Mouse (Mus musculus) liver, embryonic 11.5 days (tissue): ENCODE measurements around the gene Gm4952. TPM values are rescaled to one million over a fixed set of nuclear protein-coding genes. Genes with fewer than 3 reads are reported as not detected.

Experiments used
- ATAC-seq: fragments of 200-750 bp; cut with Nextera tagmentation; replicated peaks from 2 replicates; pipeline ENCODE4 v1.8.0; 2017; ENCODE audit warnings: moderate number of reproducible peaks, mild to moderate bottlenecking, moderate TSS enrichment, moderate library complexity; ENCODE audit not compliant: low FRiP score
- DNase-seq: peaks from one replicate; pipeline ENCODE4 v3.0.0-alpha.2; 2017; ENCODE audit warnings: low spot score
- H3K27ac ChIP-seq: fragments of 300-500 bp; sonication (generic); 2 replicates; pipeline ENCODE4 v1.5.1; 2014; ENCODE audit warnings: mild to moderate bottlenecking, low read depth, low read length, control low read depth
- H3K27me3 ChIP-seq: fragments of 300-500 bp; sonication (generic); replicated peaks from 2 replicates; pipeline ENCODE4 v1.6.1; 2014; ENCODE audit warnings: low read length, mixed read lengths; ENCODE audit not compliant: control insufficient read depth, insufficient read depth
- H3K36me3 ChIP-seq: fragments of 300-500 bp; sonication (generic); 2 replicates; pipeline ENCODE4 v1.6.1; 2014; ENCODE audit warnings: mild to moderate bottlenecking, low read length, moderate library complexity, mixed read lengths; ENCODE audit not compliant: control insufficient read depth, insufficient read depth
- H3K4me1 ChIP-seq: fragments of 300-500 bp; sonication (generic); replicated peaks from 2 replicates; pipeline ENCODE4 v1.6.1; 2014; ENCODE audit warnings: low read length, mixed read lengths; ENCODE audit not compliant: control insufficient read depth, insufficient read depth
- H3K4me2 ChIP-seq: fragments of 300-500 bp; sonication (generic); 2 replicates; pipeline ENCODE4 v1.6.1; 2014; ENCODE audit warnings: mild to moderate bottlenecking, control low read depth, moderate library complexity
- H3K4me3 ChIP-seq: fragments of 300-500 bp; sonication (generic); 2 replicates; pipeline ENCODE4 v1.5.1; 2014; ENCODE audit warnings: low read depth, low read length, control low read depth
- H3K9ac ChIP-seq: fragments of 300-500 bp; sonication (generic); 2 replicates; pipeline ENCODE4 v1.6.1; 2014; ENCODE audit warnings: low read depth, low read length, control low read depth
- H3K9me3 ChIP-seq: fragments of 300-500 bp; sonication (generic); 2 replicates; pipeline ENCODE4 v1.6.1; 2016; ENCODE audit warnings: low read length, inconsistent platforms, mixed read lengths; ENCODE audit not compliant: control insufficient read depth
- WGBS: fragments of 180-500 bp; shearing (Covaris S2); extraction: QIAGEN DNeasy Blood & Tissue Kit; methylation state at CpG from one replicate; pipeline ENCODE4 v1.1.7; 2014; 5-methylcytosine and 5-hydroxymethylcytosine counted together
- polyA plus RNA-seq: library from polyadenylated mRNA; unstranded; fragments of >200 nt; fragmentation: Nextera tagmentation; extraction: Ambion mirVana; gene quantifications from 2 replicates; pipeline ENCODE4 v1.2.1, GENCODE M21; 2014

The Gm4952 gene
- polyA plus RNA-seq, 1 experiment from 2014 or later: 0.78 TPM

DNA sequence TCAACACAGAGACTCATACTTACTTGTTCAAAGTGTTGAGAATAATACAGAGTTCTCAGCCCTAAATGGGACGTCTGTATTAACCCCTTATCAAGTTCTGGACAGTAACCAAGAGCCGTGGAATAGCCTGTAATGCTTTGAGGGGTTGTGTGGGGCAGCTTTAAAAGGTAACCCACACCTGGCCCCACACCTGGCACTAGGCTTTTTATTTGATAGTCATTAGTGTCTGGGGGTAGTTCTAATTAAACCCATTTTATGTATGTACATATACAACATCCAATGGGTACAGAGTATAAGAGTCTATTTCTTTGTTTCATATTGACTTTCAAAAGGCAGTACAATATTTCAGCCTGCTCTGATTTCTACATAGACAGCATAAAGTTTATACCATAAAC is 4.6 kb upstream of the Gm4952 start:
- Histone ChIP-seq H3K4me3 (no peak overlapping the region; the same call in 1 of the 2 replicates), H3K9me3 (no peaks in the 10 kb centered on the region), H3K9ac (no peak overlapping the region), H3K4me2 (peak overlapping the region; percentile 84; the same call in 1 of the 2 replicates), H3K4me1 (no peaks in the 10 kb centered on the region), H3K27ac (no peak overlapping the region), H3K36me3 (no peaks in the 10 kb centered on the region), H3K27me3 (0 out of 2 replicates have a peak, but pooled peaks cover 3% of the 10 kb centered on the region)
- ATAC-seq (no peak), DNase-seq (no peak)
- WGBS: 54% methylated on average over 2 of the region's 2 CpGs

DNA sequence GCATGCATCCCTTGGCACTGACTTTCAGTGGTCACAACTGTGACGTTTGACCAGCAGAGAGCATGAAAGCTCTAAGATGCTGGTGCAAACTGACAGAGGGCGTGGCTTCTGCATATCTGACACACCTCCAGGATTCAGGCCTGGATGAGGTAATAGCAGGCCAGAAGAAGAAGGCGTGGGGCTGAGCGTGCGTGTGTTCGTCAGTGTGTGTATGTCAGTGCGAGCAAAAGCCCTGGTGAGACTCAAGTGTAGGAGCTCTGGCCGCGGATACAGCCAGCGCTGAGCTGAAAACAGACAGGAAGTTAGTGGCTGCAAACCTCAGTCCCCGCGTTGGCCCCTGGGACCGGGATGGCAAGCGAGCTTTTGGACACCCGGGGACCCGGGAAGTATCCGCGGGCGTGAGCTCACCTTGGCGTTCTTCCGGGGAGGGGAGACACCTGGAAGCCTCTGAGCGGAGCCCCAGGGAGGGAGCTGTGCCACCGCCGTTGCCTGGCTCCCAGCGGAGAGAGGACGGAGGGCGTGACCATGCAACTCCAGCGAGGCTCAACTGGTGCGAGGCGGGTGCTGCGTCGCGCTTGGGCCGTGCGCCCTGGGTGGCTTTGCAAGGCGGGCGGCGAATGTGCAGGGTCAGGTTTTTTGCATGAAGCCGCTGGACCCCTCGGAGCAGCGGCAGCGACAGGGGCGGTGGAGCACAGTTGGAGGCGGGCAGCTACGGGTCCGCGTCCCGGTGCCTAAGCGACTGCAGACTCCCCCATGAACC is 4.1 kb upstream of the Gm4952 start:
- no peak overlapping the region for H3K27ac ChIP-seq
- DNase-seq: peak; percentile 67
- H3K9me3 ChIP-seq: no peaks in the 10 kb centered on the region
- peak overlapping the region; percentile 44 for H3K9ac ChIP-seq
- no peaks in the 10 kb centered on the region for H3K36me3 ChIP-seq
- no peaks in the 10 kb centered on the region for H3K4me1 ChIP-seq
- peak; percentile 77 for ATAC-seq
- 0 out of 2 replicates have a peak, but pooled peaks cover 3% of the 10 kb centered on the region for H3K27me3 ChIP-seq
- under 1% methylated on average over 44 of the region's 49 CpGs for WGBS
- H3K4me2 ChIP-seq: peak overlapping the region; percentile 84
- peak overlapping the region; percentile 58 for H3K4me3 ChIP-seq

DNA sequence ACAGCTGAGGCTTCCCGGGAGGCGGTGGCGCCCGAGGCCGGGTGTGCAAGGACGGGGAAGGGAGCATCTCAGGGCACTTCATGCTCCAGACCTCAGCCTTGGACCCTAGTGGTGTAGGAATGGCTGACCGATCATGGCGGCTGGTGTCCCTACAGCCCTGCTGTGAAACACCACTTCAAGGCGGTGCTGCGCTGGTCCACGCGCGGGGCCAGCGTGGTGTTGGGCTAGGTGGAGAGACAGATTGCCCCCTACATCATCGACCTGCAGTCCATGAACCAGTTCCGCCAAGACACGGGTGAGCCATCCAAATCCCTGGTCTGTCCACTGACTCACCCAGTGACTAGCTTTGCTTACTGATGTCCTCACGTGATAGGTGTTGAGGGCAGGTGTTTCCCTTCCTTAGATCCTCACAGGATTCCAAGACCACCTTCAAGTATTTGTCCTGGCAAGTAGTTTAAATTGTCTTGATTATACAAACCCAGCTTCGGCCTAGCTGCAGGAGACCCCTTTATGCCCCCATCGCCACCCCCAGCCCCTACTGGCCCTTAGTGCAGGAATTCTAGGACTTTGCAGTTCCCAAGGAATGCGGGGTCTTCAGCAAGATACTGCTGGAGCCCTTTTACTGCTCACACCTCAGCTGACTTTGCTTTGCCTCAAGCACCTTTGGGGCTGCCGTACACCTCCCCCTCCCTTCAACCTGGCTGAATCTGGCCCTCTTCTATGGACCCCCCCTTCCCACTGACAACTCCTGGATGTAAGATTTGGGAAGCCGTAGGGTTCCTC is 3.3 kb upstream of the Gm4952 start:
- no peak for DNase-seq
- H3K27me3 ChIP-seq: 0 out of 2 replicates have a peak, but pooled peaks cover 3% of the 10 kb centered on the region
- WGBS: 20% methylated on average over 22 of the region's 23 CpGs

DNA sequence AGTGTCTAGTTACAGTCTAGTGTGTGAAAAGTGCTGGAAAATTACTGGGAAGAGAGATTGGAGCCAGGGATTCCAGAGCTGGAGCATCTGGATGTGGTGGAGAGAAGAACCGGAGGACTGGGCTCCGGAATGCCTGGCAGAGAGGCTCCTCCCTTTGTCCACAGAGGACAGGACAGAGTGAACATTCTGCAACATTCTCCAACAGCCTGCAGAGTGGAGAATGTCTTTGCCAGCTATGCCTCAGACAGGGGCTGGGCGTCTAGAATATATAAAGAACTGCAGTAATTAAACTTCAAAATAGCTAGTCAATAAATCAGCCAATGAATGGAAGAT is 2.7 kb upstream of the Gm4952 start:
- H3K9me3 ChIP-seq: no peaks in the 10 kb centered on the region
- H3K9ac ChIP-seq: no peak overlapping the region
- 0 out of 2 replicates have a peak, but pooled peaks cover 3% of the 10 kb centered on the region for H3K27me3 ChIP-seq
- DNase-seq: no peak
- ATAC-seq: no peak
- no peaks in the 10 kb centered on the region for H3K4me1 ChIP-seq
- no peak overlapping the region for H3K4me2 ChIP-seq
- H3K36me3 ChIP-seq: no peaks in the 10 kb centered on the region
- no peak overlapping the region for H3K27ac ChIP-seq
- no peak overlapping the region for H3K4me3 ChIP-seq
- WGBS: 60% methylated on average over 3 of the region's 3 CpGs

More for the DNA sequence above, 3.3 kb upstream of the Gm4952 start:
- Histone ChIP-seq H3K4me1 (no peaks in the 10 kb centered on the region), H3K9me3 (no peaks in the 10 kb centered on the region), H3K4me2 (peak overlapping the region; percentile 84), H3K9ac (peak overlapping the region; percentile 44), H3K27ac (no peak overlapping the region), H3K4me3 (peak overlapping the region; percentile 58), H3K36me3 (no peaks in the 10 kb centered on the region)
- ATAC-seq: peak; percentile 35

DNA sequence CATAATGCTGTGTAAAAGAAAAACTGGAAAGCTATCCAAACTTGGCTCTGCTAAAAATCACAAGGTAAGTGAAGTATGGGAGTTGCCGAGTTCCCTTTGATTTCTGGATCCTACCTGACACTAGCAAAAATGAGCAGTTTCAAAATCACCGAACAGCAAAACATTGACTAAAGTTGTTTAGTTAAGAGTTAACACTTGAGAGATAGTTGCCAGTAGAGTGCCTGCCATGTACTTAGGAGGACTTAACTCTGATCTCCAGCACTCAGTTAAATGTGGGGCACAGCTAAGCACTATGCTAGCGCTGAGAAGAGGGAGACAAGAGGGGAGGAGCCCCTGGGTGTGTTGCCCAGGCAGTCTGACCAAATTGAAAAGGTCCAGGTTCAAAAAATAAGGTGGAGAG is 1.1 kb upstream of the Gm4952 start:
- no peak overlapping the region for H3K9ac ChIP-seq
- no peak overlapping the region for H3K4me3 ChIP-seq
- no peak for ATAC-seq
- H3K27me3 ChIP-seq: 0 out of 2 replicates have a peak, but pooled peaks cover 3% of the 10 kb centered on the region
- H3K27ac ChIP-seq: no peak overlapping the region
- DNase-seq: no peak
- no peak overlapping the region for H3K4me2 ChIP-seq
- no peaks in the 10 kb centered on the region for H3K36me3 ChIP-seq
- 61% methylated on average over 3 of the region's 3 CpGs for WGBS
- H3K9me3 ChIP-seq: no peaks in the 10 kb centered on the region
- H3K4me1 ChIP-seq: no peaks in the 10 kb centered on the region

DNA sequence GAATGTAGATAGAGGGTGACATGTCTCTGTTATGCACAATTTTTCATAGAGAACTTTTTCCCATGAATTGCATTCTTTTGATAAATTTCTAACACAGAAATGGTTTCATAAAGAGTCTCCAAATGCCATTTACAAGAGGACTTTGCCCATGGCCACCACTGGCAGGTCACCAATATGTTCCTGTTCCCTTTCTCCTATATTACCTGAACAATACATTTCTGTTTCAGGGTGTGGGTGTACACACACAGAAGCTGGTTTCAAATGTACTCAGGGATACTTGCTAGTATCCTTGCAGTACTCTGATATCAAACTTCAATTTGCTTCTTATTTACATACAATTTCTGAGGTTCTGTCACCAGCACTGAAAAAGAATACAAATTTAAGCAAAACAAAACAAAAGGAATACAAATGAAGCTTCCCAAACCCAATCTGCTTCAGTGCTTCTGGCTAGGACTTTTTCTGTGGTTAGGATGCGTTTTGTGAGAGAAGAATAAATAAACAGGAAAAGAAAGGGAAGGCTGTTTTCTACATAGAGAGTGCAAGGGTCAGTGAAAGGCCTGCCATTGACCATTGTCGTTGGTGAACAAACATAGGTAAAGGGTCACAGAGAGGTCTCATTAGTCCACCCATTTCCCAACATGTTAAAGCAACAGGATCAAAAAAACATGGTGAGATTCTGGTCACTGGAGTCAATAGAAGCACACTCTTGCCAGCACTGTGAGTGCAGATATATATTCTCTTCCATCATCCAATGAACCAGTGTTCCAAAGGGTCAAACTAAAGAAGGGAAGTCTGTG is 1.1 kb downstream of the Gm4952 start:
- Histone ChIP-seq H3K4me2 (no peak overlapping the region), H3K4me3 (no peak overlapping the region), H3K4me1 (no peaks in the 10 kb centered on the region), H3K27me3 (0 out of 2 replicates have a peak, but pooled peaks cover 3% of the 10 kb centered on the region), H3K36me3 (no peaks in the 10 kb centered on the region), H3K9me3 (no peaks in the 10 kb centered on the region), H3K27ac (no peak overlapping the region), H3K9ac (no peak overlapping the region)
- 38% methylated on average over 2 of the region's 2 CpGs for WGBS
- DNase-seq (no peak), ATAC-seq (no peak)

DNA sequence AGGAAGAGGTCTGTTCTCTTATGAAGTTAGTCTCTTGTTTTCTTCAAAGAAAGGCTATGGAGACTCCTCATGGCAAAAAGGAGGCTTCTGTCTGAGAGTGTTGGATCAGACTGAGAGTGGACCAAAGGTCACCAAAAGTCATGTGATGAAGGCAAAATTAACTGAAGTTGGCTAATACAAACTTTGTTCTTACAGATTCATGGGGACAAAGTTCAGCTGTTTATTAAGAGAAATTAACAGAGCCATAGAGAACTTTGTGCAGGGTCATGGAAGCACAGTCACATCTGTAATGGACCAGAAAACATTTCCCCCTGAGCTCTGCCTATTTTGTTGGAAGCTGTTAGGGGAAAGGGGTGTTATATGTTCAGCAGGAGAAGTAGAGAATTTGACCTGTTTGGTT is 8.6 kb downstream of the Gm4952 start:
- DNase-seq (no peak), ATAC-seq (no peak)
- no peak overlapping the region for H3K4me3 ChIP-seq
- no peak overlapping the region for H3K9ac ChIP-seq
- no peaks in the 10 kb centered on the region for H3K36me3 ChIP-seq
- no peaks in the 10 kb centered on the region for H3K9me3 ChIP-seq
- no peak overlapping the region for H3K4me2 ChIP-seq
- H3K27me3 ChIP-seq: no peaks in the 10 kb centered on the region
- H3K4me1 ChIP-seq: no peaks in the 10 kb centered on the region
- H3K27ac ChIP-seq: no peak overlapping the region

DNA sequence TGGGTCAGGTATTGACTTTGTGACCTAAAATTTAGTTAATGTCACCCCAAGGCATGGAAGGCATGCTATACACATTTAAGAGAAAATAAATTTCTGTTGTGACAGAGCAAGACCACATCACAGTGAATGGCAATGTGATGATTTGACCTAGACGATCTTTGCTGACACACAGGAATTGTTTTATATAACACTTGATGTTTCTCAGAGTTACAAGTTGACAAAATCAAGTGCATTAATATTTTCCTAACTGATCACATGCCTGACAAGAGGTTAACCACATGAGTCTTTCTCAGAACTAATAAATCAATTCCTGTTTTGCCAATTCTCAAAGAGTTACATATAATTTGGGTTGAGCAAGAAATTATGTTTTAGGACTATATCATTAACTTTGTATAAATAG is 13.9 kb downstream of the Gm4952 start:
- WGBS: 61% methylated on average over 1 of the region's 1 CpGs
- no peaks in the 10 kb centered on the region for H3K27me3 ChIP-seq
- DNase-seq (no peak), ATAC-seq (no peak)
- no peaks in the 10 kb centered on the region for H3K9me3 ChIP-seq
- no peaks in the 10 kb centered on the region for H3K4me1 ChIP-seq
- no peak overlapping the region for H3K4me3 ChIP-seq
- H3K9ac ChIP-seq: no peak overlapping the region
- H3K27ac ChIP-seq: no peak overlapping the region
- H3K4me2 ChIP-seq: no peak overlapping the region
- H3K36me3 ChIP-seq: no peaks in the 10 kb centered on the region
